Mouse (Mus musculus) adrenal gland, postnatal 4 days (tissue): ENCODE data around the gene Plekhj1. TPM values are rescaled to one million over a fixed set of nuclear protein-coding genes. Genes with fewer than 3 reads are reported as not detected.
A peak's percentile ranks its signal among the peaks of the same experiment; 100 is the strongest.

Experiments used
- DNase-seq, 2 experiments: peaks; one replicate each; pipeline ENCODE4 v3.0.0; 2021 to 2022; ENCODE audit warnings: low spot score in 2 of 2, mixed read lengths in 2 of 2
- total RNA-seq, 2 experiments: library from RNA; stranded (reverse); gene quantifications; 2 replicates each; pipeline ENCODE4 v1.2.3; 2021

Plekhj1 gene
- total RNA-seq, 2 experiments from 2014 or later = 93.7 to 105 TPM

DNA sequence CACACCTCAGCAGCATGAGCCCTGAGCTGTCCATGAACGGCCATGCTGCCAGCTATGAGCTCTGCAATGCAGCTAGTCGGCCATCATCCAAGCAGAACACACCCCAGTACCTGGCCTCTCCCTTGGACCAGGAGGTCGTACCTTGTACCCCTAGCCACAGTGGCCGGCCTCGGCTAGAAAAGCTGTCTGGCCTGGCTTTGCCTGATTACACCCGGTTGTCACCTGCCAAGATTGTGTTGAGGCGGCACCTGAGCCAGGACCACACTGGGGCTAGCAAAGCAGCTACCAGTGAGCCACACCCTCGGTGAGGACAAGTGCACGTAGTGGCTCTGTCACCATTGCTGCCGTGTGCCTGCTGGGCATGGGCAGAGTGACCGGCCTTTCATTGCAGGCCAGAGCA is 12.5 kb downstream of the Plekhj1 start:
- no peak for DNase-seq

DNA sequence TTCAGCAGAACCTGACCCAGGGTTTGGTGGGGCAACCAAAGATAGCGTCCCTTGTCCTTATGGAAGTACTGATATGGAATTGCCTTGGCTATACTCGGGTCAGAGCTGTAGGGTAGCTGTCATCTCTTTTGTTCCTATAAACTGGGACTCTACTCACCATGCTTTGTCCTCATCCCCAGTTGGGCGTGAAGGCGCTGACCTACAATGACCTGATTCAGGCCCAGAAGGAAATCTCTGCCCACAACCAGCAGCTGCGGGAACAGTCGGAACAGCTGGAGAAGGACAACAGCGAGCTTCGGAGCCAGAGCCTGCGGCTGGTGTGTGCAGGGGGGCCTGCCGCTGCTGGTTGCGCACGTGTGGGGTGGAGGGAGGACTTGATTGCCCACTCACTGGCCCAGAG is 13.6 kb downstream of the Plekhj1 start:
- DNase-seq = no peak

DNA sequence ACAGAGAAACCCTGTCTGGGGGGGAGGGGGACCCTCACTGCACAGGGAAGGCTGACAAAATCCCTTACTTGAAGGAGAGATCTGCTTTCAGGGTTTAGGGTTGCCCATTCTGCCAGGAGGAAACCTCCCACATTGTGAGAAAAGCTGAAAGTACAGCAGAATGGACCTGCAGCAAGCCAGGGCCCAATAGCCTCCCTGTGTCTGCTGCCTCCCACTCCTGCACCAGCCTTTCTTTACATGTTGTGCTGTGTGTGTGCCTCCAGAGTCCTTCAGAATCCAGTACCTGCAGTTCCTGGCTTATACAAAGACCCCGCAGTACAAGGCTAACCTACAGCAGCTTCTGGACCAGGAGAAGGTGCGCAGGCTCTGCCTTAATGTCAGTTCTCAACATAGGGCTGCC is 14.1 kb downstream of the Plekhj1 start:
- DNase-seq = no peak

DNA sequence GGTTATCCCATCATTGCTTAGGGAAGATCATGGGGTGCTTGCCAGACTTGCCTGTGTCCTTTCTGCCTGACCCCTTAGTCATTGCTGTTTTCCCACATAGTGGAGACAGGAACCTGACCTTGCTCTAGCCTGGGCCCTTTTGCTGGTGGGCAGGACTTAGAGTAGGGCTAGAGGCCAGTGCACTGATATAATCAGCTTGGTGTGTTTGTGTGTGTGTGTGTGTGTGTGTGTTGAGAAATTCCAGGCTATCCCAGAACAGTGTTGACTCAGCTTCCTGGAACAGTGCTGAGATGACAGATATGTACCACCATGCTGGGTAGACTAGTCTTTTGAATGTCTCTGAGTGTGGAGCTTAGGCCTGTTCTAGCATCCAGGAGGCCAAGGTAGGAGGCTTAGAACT is 18.9 kb downstream of the Plekhj1 start:
- no peak for DNase-seq

DNA sequence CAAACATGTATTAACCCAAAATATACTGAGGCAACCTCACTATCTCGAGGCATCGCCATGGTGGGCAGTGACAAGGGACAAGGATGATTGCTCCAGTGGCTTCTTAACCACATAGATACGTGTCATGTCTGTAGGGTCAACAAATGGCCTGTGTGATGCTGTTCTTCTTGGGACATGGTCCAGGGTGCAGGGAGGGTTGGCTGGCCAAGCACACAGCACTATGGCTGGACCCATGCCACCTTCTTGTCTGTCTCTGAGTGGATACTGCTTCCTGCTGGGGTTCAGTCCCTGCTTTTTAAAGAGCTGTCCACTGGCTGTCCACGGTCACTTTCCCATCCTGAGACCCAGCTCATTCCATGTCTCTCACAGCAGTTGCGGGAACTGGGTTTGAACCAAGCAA is 21.3 kb downstream of the Plekhj1 start:
- no peak for DNase-seq

DNA sequence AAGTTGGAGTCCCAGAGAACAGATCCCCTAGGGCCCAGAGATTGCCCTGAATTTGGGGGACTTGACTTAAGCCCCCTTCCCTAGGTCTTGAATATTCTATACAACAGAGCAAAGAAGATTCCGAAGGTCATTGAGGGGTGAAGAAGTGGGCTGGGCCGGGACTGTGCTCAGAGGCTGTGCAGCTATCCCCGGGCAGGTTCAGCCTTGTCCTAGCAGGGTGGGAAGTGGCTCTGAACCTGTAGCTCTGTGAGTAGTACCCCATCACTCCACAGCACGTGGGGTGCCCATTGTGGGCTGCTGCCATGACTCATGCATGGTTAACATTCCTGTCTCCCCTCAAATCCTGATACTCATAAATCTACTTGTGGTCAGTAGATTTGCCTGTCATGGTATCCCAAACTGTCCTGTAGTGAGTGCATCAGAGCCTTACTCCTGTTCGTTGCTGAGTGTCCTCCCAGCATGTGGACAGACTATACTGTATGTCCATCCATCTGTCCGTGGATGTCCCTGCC is 22.0 kb downstream of the Plekhj1 start:
- no peak for DNase-seq

DNA sequence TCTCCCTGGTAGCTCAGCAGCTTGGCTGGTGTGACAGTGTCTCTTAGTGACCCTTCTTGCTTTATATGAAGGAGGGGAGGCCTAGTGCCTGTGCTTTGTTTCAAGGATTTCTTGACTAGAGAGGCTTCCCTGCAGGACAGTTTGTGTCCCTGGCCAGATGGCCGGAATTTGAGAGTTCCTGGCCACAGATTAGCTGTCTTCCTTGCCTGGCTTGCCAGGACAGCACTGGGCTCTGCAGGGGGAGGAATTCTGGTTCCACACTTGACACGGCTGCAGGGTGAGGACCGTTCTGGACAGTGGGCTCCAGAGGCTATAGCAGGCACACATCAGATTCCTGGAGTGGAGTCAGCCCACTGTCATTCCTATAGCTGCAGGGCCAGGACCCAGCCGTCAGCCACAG is 22.7 kb downstream of the Plekhj1 start:
- no peak for DNase-seq

DNA sequence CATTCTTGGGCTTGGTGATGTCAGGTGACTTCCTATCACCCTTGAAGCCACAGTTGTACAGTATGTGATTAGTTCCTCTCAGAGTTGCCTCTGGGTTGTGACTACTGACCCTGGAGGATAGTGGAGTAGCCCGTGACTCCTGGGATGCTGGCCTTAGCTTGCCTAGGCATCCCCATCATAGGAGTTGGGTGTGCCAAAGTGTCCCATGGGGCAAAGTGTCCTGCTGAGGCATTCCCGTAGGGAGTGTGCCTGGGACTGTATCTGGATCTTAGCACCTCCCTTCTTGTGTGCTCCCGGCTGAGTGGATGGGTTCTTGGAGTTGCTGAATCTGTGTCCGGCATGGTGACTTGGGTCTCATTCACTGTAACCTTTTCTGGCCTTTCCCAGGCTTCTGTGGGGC is 23.4 kb downstream of the Plekhj1 start:
- DNase-seq = no peak

DNA sequence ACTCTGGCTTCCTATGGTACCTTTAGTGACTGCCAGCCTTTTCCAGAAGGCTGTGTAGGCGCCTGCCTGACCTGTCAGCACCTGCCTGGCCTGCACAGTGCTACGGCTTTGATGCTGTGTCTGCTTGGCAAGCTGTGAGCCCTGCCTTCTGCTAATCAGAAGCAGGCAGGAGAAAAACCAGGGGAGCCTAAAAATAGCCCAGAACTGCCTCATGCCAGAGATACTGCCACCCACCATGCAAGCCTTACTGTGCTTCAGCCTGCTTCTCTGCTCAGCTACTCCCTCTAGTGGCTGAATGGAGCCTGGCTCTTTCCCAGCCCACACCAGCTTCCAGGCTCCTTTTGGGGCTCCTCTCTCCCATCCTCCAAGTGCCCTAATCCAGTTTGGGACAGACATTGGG is 23.9 kb downstream of the Plekhj1 start:
- peak; percentile 55 to 65 for DNase-seq

DNA sequence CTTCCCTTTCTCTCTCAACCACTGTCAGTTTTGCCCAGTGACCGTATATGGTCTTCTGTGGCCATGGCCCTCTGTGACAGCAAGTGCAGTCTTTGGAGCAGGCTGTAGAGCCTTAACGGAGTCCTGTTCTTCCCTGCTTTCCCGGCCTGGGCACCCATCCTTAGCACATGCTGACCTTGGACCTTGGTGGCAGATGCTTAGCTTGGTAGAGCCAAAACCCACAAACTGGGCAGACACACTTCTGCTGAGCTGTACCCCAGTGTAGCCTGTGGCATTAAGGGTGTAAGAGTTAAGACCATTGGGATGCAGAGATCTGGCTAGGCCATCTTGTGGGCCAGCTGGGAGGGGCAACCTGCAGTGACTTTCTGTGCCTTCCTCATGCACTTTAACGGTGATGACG is 24.6 kb downstream of the Plekhj1 start:
- DNase-seq = no peak

DNA sequence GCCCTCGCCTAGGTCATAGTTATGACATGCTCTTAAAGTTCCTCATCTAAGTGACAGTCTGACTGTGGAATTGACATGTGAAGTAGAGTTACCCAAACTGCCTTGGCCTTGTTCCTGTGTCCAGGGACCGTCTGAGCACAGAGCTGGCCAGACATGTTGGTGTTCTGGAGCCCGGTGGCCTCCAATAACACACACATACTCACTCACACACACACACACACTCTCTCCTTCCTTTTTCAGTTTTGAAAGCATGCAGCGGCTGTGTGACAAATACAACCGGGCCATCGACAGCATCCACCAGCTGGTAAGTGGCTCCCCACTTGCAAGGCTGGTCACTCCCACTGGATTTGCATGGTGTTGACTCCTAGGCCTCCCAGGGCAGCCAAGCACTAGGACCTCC is 30.1 kb downstream of the Plekhj1 start:
- DNase-seq = no peak

DNA sequence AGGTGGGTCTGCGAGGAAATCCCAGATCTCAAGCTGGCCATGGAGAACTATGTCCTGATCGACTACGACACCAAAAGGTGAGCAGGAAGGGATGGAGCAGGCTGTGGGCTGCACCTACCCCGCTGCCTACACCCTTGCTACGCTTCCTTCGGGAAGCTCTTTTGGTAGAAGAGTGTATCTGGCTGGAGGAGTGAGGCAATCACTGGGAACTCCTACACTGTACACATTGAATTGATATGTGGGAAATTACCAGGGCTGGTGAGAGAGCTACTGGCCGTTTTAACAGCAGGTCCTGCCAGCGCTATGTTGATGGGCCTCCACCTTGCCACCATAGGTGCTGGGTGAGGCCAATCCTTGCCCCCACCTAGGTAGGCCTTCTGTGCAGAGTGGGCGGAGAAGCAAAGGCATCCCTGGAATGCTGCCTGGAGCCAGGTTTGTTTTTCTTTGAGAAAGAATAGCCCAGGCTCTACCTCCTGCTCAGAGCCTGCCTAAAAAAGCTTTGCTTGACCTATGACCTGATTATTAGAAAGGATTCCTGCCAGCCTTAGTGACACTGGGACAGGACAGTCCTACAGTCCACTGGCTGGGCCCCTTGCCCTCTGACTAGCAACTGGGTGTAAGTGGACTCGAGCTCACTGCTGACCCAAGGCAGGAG is 32.1 kb downstream of the Plekhj1 start:
- DNase-seq = no peak

DNA sequence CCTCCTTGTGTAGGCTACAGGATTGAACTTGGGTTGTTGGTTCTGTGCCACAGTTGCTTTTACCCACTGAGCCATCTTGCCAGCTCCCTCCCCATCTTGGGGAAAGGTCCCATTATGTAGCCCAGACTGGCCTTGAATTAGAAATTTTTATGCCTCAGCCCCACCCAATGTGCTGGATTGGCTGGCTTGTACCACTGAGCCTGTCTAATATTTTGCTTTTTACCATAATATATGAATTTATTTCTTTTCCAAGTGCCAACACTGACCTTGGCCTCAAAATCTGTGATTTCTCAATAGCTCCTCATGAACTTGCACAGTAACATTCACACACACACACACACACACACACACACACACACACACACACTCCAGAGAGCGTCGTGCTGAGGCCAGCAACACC is 32.7 kb downstream of the Plekhj1 start:
- DNase-seq = no peak

DNA sequence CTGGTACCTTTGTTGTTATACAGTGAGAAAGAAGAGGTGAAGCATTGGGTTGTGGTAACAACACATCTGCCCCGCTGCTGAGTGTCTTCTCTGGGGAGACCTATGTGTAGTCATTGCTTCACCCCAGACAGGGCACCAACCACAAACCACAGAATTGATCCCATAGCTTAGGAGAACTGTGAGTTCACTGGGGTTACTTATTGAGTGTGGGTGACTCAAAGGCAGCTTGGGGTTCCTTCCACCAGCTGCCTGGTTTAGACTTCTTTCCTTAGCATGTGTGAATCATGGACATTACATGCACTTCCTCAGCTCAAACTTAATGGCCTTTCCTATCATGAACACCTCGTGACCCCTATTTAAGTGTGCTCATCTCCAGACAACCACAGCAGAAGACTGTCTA is 34.9 kb downstream of the Plekhj1 start:
- DNase-seq = no peak

DNA sequence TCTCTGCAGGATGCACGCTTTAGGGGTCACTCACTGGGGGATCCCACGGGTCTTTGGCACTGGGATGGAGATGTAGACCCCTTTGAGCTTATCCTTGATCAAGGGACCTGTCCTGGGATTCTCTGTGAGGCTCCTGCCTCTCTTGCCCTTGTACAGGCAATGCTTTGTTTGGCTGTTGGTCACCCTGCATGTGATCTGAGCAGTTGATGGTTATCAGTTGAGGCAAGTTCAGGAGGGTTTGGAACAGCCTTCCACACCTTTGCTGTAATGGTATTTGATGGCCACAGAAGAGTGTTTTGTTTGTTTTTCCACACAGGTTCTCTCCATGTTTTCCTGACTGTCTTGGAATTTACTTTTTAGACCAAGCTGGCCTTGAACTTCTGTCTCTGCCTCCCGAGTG is 36.6 kb downstream of the Plekhj1 start:
- no peak for DNase-seq

DNA sequence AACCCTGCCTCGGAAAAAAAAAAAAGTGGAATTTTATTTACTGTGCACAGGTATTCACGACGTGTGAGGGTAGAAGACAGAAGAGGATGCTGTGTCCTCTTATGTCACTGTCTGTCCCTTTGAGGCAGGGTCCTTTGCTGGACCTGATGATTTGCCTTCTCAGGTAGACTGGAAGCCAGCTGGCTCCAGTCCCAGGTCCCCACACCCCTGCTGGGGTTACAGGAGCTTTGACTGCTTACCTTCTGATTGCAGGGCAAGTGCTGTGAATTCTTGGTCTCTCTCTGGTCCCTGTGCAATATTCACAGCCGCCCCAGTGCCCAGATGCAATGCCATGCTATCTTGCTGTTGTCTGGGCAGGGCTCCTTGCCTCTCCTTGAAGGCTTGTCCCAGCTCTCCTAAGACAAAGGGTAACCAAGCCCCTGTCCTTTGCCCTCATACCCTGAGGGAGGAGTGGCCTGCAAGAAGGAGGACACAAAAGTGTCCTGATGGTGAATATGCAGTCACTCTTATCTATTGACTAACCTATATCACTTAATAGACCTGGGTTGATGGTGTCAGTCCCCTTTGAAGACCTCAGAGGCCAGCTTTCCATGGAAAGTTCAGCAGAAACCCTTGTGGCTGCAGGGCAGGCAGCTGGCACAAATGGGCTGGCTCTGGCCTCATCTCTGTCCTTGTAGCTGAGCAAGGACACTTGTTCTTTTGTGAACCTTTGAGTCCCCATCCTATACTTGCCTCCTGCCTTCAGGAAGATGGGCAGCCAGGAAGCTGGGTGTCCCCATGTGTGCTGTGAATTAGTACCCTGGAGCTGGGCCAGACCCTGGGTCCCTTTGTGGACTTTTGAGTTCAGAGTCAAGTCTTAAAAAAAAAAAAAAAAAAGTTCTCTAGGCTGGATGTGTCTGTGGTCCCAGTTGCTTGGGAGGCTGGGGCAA is 37.6 kb downstream of the Plekhj1 start:
- DNase-seq = no peak

DNA sequence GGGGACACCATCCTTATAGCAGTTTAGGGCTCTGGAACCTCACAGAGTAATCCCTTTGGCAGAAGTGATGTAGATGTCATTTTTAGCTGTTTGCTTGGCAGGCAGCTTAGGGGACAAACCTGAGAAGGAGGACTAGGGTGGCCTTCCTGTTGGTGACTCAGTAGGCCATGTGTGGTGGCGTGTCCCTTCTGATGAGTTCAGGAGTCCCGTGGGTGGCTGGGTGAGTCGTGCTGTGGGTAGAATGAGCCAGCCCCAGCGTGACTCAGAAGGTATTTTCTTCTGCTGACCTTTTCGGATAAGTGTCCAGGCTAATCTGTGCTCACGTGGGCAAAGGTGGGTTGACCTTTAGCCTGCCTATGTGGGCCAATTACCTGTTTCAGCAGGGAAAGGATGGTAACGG is 39.8 kb downstream of the Plekhj1 start:
- DNase-seq = no peak

DNA sequence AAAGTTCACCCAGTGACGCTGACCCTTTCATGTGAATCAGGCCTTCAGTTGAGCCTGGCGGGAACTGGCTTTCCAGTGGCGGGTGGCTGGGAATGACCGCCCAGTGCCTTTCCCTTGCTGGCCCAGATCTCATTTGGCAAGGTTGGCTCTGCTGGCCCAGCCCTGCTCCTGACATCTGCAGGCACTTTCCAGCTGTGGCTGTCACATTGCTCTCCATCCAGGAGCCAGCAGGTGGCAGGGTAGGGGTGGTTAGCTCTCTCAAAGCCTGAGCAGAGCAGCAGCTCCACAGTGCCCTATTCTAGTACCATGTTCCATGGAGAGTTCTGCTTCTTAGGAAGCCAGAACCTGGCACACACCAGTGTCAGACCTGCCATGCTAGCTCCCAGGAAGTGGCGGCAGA is 40.7 kb downstream of the Plekhj1 start:
- DNase-seq = peak in 1 of 2 experiments; percentile 65

DNA sequence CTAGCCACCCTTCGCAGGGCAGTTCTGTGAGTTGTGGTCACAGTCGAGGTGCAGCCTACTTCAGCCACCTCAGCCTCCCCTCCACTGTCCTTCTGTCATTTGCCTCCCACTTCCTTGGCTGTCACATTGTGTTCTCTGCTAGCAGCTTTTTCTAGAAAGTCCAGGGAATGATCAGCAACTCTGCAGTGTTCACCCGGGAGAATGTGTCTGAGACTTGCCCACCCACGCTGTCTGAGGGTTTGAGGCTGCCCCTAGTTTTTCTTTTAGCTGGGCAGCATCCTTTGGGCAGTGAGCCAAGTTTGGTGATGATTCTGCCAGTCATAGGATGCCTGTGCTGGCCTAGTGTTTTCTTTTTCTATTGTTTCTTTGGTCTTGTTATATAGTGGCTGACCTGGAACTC is 41.5 kb downstream of the Plekhj1 start:
- no peak for DNase-seq

DNA sequence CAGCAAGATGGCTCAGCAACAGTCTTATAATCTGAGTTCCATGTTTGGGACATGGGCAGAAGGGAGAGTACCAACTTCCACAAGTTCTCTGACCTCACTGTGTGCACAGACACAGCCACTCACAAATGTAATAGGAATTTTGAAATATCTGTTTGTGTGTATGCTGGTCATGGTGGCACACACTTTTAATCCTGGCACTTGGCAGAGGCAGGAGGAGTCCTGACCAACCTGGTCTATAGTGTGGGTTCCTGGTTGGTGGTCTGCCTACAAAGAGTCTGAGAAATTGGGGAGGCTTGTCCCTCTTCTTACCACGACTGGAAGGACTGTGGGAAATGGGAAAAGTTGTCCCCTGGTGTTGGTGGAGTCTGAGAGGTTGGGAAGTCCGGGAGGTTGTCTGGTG is 41.9 kb downstream of the Plekhj1 start:
- DNase-seq = no peak

DNA sequence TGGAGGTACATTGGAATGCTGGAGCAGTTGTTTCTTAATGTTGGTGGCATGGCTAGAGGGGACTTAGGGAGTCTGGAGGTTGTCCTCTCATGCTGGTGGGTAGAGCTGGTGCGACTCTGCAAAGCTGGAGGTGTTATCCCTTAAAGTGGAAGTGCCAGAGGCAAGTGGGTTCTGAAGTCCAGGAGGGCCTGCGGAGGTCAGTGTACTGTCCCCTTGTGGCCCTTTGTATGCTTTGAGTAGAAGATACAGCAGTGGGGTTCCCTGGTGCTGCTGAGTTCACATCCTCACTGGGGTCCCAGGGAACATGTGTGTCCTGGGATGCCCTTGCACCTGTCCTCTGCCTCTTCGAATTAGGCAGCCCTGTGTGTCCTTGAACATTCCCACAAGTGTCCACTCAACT is 42.3 kb downstream of the Plekhj1 start:
- DNase-seq = no peak

DNA sequence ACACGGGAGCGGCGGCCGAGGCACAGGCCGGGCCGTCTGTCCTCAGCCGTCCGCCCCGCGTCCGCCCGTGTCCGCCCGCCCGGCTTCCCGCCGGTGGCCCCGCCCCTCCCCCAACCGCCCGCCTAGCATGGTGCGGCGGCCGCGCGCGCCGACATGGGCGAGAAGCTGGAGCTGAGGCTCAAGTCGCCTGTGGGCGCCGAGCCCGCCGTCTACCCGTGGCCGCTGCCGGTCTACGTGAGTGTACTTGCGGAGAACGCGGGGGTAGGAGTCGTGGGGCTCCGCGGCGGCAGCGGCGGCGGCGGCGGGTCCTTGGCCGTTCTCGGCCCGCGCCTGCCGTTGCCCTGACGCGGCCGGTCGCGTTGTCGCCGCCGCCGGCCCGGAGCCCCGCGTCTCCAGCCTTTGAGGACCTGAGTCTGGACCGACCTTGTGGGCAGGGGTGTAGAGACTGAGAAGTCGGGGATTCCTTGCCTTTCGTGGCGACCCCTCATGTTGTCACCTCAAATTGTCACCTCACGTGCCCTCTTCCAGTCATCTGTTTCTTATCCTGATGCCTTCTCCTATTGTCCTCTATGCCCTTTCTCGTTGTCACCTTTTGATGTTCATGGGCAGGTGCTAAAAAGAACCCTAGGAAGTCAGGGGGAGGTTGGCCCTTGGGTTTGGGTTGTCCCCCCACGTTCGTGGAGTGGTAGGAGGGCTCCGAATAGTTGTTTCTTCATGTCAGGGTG is 43.0 kb downstream of the Plekhj1 start:
- no peak for DNase-seq
